Comparison of ENCODE assay signal across 30 mouse cellular contexts in the genomic region with DNA sequence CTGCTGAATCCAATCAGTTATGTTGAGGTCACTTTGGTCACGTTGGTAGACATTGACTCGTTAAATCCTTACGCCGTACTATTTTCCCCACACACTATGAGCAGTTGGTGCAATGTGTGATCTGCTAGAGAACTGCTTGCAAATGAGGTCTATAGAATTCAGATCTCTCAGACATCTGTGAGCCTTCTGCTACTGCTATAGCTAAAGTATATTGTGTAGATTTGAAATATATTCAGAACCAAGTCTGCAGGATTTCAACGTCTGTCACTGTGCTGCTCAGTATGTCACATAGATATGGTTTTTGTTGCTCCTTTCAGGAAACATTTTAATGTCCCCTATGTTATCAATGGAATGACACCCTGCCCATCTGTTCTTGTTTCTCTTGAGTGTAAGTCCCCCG.
DNase-seq lines count a peak whose midpoint lies in the region; ATAC-seq lines count a peak whose summit lies in the region.
"Had no signal": no experiment of that assay in that cellular context is flagged by ENCODE, and none has a peak within 500 bp of the region (broad histone marks: within the 10 kb centered on the region; RNA-seq: fewer than 3 reads in every experiment).

No protein-coding gene starts in this region.

- no peaks in the 10 kb centered on the region for H3K27me3 ChIP-seq in forebrain, embryonic 14.5 days (replicated peaks; ENCODE audit: control insufficient read depth, insufficient read depth, low read length)
- H3K27me3 ChIP-seq in forebrain, embryonic 12.5 days = no peaks in the 10 kb centered on the region
- H3K27me3 ChIP-seq in hindbrain, embryonic 14.5 days (ENCODE audit: control insufficient read depth, insufficient read depth, low read length) = no peaks in the 10 kb centered on the region
- H3K27me3 ChIP-seq in hindbrain, embryonic 13.5 days = no peaks in the 10 kb centered on the region
- H3K27me3 ChIP-seq: CH12.LX; embryonic facial prominence, embryonic 15.5 days; heart, embryonic 13.5 days; intestine, embryonic 15.5 days; Patski had no signal

- no peaks in the 10 kb centered on the region for H3K9me3 ChIP-seq in forebrain, embryonic 14.5 days (replicated peaks; ENCODE audit: control insufficient read depth, low read length)
- no peaks in the 10 kb centered on the region for H3K9me3 ChIP-seq in forebrain, embryonic 12.5 days
- no peaks in the 10 kb centered on the region for H3K9me3 ChIP-seq in hindbrain, embryonic 14.5 days (ENCODE audit: control insufficient read depth, low read length)
- H3K9me3 ChIP-seq in hindbrain, embryonic 13.5 days = no peaks in the 10 kb centered on the region
- H3K9me3 ChIP-seq: embryonic facial prominence, embryonic 12.5 days; embryonic facial prominence, embryonic 15.5 days; G1E; heart, embryonic 10.5 days; heart, embryonic 13.5 days; intestine, embryonic 15.5 days had no signal

- no peaks in the 10 kb centered on the region for H3K36me3 ChIP-seq in forebrain, embryonic 14.5 days (ENCODE audit: control insufficient read depth, insufficient read depth, low read length)
- no peaks in the 10 kb centered on the region for H3K36me3 ChIP-seq in forebrain, embryonic 12.5 days (replicated peaks)
- no peaks in the 10 kb centered on the region for H3K36me3 ChIP-seq in hindbrain, embryonic 14.5 days (replicated peaks; ENCODE audit: control insufficient read depth, insufficient read depth)
- no peaks in the 10 kb centered on the region for H3K36me3 ChIP-seq in hindbrain, embryonic 13.5 days
- H3K36me3 ChIP-seq: embryonic facial prominence, embryonic 12.5 days; embryonic facial prominence, embryonic 15.5 days; G1E; heart, embryonic 10.5 days; heart, embryonic 13.5 days; intestine, embryonic 15.5 days had no signal

- ATAC-seq in forebrain, embryonic 14.5 days = peak; percentile 82
- no peak for ATAC-seq in forebrain, embryonic 12.5 days (ENCODE audit: low FRiP score)
- ATAC-seq in hindbrain, embryonic 14.5 days (ENCODE audit: low FRiP score) = no peak
- ATAC-seq in hindbrain, embryonic 13.5 days (ENCODE audit: low FRiP score) = no peak
- ATAC-seq: hindbrain, embryonic 16.5 days; intestine, embryonic 15.5 days; Patski had no signal

- no peaks in the 10 kb centered on the region for H3K4me1 ChIP-seq in forebrain, embryonic 14.5 days (ENCODE audit: control insufficient read depth, insufficient read depth, low read length)
- peaks cover 18% of the 10 kb centered on the region for H3K4me1 ChIP-seq in forebrain, embryonic 12.5 days
- no peaks in the 10 kb centered on the region for H3K4me1 ChIP-seq in hindbrain, embryonic 14.5 days (replicated peaks; ENCODE audit: control insufficient read depth, insufficient read depth, low read length)
- peaks cover 10% of the 10 kb centered on the region for H3K4me1 ChIP-seq in hindbrain, embryonic 13.5 days (replicated peaks)

- H3K4me3 ChIP-seq in forebrain, embryonic 14.5 days (ENCODE audit: low read depth, low read length) = no peak overlapping the region
- H3K4me3 ChIP-seq in forebrain, embryonic 12.5 days (replicated peaks) = no peak overlapping the region
- H3K4me3 ChIP-seq in hindbrain, embryonic 14.5 days (replicated peaks; ENCODE audit: low read length) = no peak overlapping the region
- H3K4me3 ChIP-seq in hindbrain, embryonic 13.5 days = no peak overlapping the region
- H3K4me3 ChIP-seq: embryonic facial prominence, embryonic 12.5 days; embryonic facial prominence, embryonic 15.5 days; heart, adult 2 months; heart, embryonic 10.5 days; heart, embryonic 13.5 days; intestine, embryonic 15.5 days had no signal

- no peak overlapping the region for H3K9ac ChIP-seq in forebrain, embryonic 14.5 days (ENCODE audit: low read length)
- H3K9ac ChIP-seq in forebrain, embryonic 12.5 days = no peak overlapping the region
- H3K9ac ChIP-seq in hindbrain, embryonic 14.5 days = no peak overlapping the region
- H3K9ac ChIP-seq in hindbrain, embryonic 13.5 days = no peak overlapping the region
- H3K9ac ChIP-seq: embryonic facial prominence, embryonic 12.5 days; embryonic facial prominence, embryonic 15.5 days; heart, embryonic 13.5 days; intestine, embryonic 15.5 days had no signal

- DNase-seq in forebrain, embryonic 14.5 days (ENCODE audit: low spot score) = peak; percentile 81
- peak; percentile 11 for DNase-seq in hindbrain, embryonic 14.5 days (ENCODE audit: low spot score)
- peak; percentile 26 for DNase-seq in brain, adult 2 months (ENCODE audit: low read depth, low spot score)
- DNase-seq in brain, embryonic 18.5 days (ENCODE audit: low read depth, low spot score) = peak; percentile 47
- no peak for DNase-seq in left cerebral cortex, adult 9 months (ENCODE audit: low spot score in 2 of 2)
- no peak for DNase-seq in layer of hippocampus, postnatal 14 days (ENCODE audit: low spot score in 2 of 2)
- DNase-seq: adrenal gland, postnatal 10 days; adrenal gland, postnatal 36 days; B cell, adult 2 months; cerebellum, adult 18-20 months; cerebellum, adult 9-10 months; cerebellum, postnatal 14 days; gastrocnemius, postnatal 10 days; gastrocnemius, postnatal 36 days; heart, adult 2 months; heart, postnatal 14 days; heart, postnatal 4 days; kidney, adult 11 months; kidney, adult 8-10 months had no signal

- WGBS in forebrain, embryonic 14.5 days = 66% methylated on average over 6 of the region's 6 CpGs
- 84% methylated on average over 6 of the region's 6 CpGs for WGBS in forebrain, embryonic 12.5 days
- WGBS in hindbrain, embryonic 14.5 days = 90% methylated on average over 6 of the region's 6 CpGs
- 96% methylated on average over 6 of the region's 6 CpGs for WGBS in hindbrain, embryonic 13.5 days

- peak overlapping the region; percentile 35; the same call in 1 of the 2 replicates for H3K27ac ChIP-seq in forebrain, embryonic 14.5 days (ENCODE audit: low read depth, low read length)
- no peak overlapping the region for H3K27ac ChIP-seq in forebrain, embryonic 12.5 days
- no peak overlapping the region for H3K27ac ChIP-seq in hindbrain, embryonic 14.5 days
- no peak overlapping the region for H3K27ac ChIP-seq in hindbrain, embryonic 13.5 days
- H3K27ac ChIP-seq: embryonic facial prominence, embryonic 12.5 days; embryonic facial prominence, embryonic 15.5 days; heart, adult 2 months; heart, embryonic 10.5 days; heart, embryonic 13.5 days; intestine, embryonic 15.5 days had no signal

- no peak overlapping the region for H3K4me2 ChIP-seq in forebrain, embryonic 14.5 days (ENCODE audit: low read length)
- no peak overlapping the region for H3K4me2 ChIP-seq in forebrain, embryonic 12.5 days
- H3K4me2 ChIP-seq in hindbrain, embryonic 14.5 days (replicated peaks) = no peak overlapping the region
- H3K4me2 ChIP-seq in hindbrain, embryonic 13.5 days = no peak overlapping the region
- H3K4me2 ChIP-seq: embryonic facial prominence, embryonic 12.5 days; embryonic facial prominence, embryonic 15.5 days; heart, embryonic 13.5 days; intestine, embryonic 15.5 days had no signal

Comparison
In these comparisons a context has a peak if more than half of its experiments do, and no peak if none do; other contexts are left out.
1. DNase-seq: peak in forebrain, embryonic 14.5 days (single experiment), hindbrain, embryonic 14.5 days (single experiment), brain, adult 2 months (single experiment) and brain, embryonic 18.5 days (single experiment); none in left cerebral cortex, adult 9 months (0 of 2) and layer of hippocampus, postnatal 14 days (0 of 2).